Mouse (Mus musculus): ENCODE data around the gene Olfr312. TPM values are rescaled to one million over a fixed set of nuclear protein-coding genes. Genes with fewer than 3 reads are reported as not detected.
"Not testable (repeated sequence)": the region's sequence is repeated elsewhere in the genome, so short reads cannot be mapped to it uniquely, and the experiment has no call there.

Gene Olfr312
- polyA plus RNA-seq (2017; shearing (Covaris generic)): under 1 TPM in 1 of 3 experiments, not detected in 2; 0.13 TPM

GRCm38 (mm10) chr11:58828937-58829336 is at the start of gene Olfr312:
Gene Olfr312 (plus strand): TSS chr11:58829237.
- not testable (repeated sequence) for ATAC-seq

- no peak for ATAC-seq
These were observed 46.5 kb upstream of the Olfr312 start, which contains the start of gene Olfr314 for GRCm38 (mm10) chr11:58782480-58783089. Gene Olfr314 (plus strand): TSS chr11:58782952.

- ATAC-seq: no peak
These were observed 44.9 kb upstream of the Olfr312 start for GRCm38 (mm10) chr11:58784182-58784581.

GRCm38 (mm10) chr11:58787651-58788050 is 41.4 kb upstream of the Olfr312 start:
- no peak for ATAC-seq

- ATAC-seq: no peak
These were observed 40.7 kb upstream of the Olfr312 start for GRCm38 (mm10) chr11:58788346-58788745.

GRCm38 (mm10) chr11:58789532-58789931 is 39.5 kb upstream of the Olfr312 start:
- ATAC-seq: no peak

GRCm38 (mm10) chr11:58790053-58790452 is 39.0 kb upstream of the Olfr312 start:
- ATAC-seq: no peak

GRCm38 (mm10) chr11:58790646-58791045 is 38.4 kb upstream of the Olfr312 start:
- no peak for ATAC-seq

- ATAC-seq: no peak
These were observed 33.2 kb upstream of the Olfr312 start for GRCm38 (mm10) chr11:58795856-58796255.

- no peak for ATAC-seq
These were observed 32.2 kb upstream of the Olfr312 start for GRCm38 (mm10) chr11:58796850-58797249.

GRCm38 (mm10) chr11:58799747-58800146 is 29.3 kb upstream of the Olfr312 start:
- no peak for ATAC-seq

- ATAC-seq: no peak
These were observed 27.3 kb upstream of the Olfr312 start, which contains the start of gene Fam183b for GRCm38 (mm10) chr11:58801558-58802228. Gene Fam183b (minus strand): TSS chr11:58801960.

GRCm38 (mm10) chr11:58803871-58804270 is 25.2 kb upstream of the Olfr312 start:
- ATAC-seq: no peak

GRCm38 (mm10) chr11:58804393-58804792 is 24.6 kb upstream of the Olfr312 start:
- ATAC-seq: no peak

- no peak for ATAC-seq
These were observed 17.0 kb upstream of the Olfr312 start for GRCm38 (mm10) chr11:58812001-58812400.

GRCm38 (mm10) chr11:58814700-58815099 is 14.3 kb upstream of the Olfr312 start, which contains the start of gene Olfr313:
Gene Olfr313 (plus strand): TSS chr11:58815000.
- ATAC-seq: not testable (repeated sequence)

GRCm38 (mm10) chr11:58815676-58816075 is 13.4 kb upstream of the Olfr312 start:
- ATAC-seq: no peak

GRCm38 (mm10) chr11:58829764-58830163 is 727 bp downstream of the Olfr312 start:
- ATAC-seq: no peak

GRCm38 (mm10) chr11:58832541-58832940 is 3.5 kb downstream of the Olfr312 start:
- not testable (repeated sequence) for ATAC-seq

- ATAC-seq: not testable (repeated sequence)
These were observed 9.9 kb downstream of the Olfr312 start, which contains the start of gene Olfr311 for GRCm38 (mm10) chr11:58838951-58839350. Gene Olfr311 (plus strand): TSS chr11:58839251.

GRCm38 (mm10) chr11:58846919-58847461 is 18.0 kb downstream of the Olfr312 start, which contains the start of gene Gm12258:
Gene Gm12258 (plus strand): TSS chr11:58847158.
- peak; percentile 100 for ATAC-seq

- no peak for ATAC-seq
These were observed 18.6 kb downstream of the Olfr312 start for GRCm38 (mm10) chr11:58847636-58848035.

- no peak for ATAC-seq
These were observed 20.7 kb downstream of the Olfr312 start for GRCm38 (mm10) chr11:58849731-58850130.
